Mouse (Mus musculus): ENCODE measurements around the gene Phactr1.
A peak's percentile ranks its signal among the peaks of the same experiment; 100 is the strongest.

The Phactr1 gene

DNA sequence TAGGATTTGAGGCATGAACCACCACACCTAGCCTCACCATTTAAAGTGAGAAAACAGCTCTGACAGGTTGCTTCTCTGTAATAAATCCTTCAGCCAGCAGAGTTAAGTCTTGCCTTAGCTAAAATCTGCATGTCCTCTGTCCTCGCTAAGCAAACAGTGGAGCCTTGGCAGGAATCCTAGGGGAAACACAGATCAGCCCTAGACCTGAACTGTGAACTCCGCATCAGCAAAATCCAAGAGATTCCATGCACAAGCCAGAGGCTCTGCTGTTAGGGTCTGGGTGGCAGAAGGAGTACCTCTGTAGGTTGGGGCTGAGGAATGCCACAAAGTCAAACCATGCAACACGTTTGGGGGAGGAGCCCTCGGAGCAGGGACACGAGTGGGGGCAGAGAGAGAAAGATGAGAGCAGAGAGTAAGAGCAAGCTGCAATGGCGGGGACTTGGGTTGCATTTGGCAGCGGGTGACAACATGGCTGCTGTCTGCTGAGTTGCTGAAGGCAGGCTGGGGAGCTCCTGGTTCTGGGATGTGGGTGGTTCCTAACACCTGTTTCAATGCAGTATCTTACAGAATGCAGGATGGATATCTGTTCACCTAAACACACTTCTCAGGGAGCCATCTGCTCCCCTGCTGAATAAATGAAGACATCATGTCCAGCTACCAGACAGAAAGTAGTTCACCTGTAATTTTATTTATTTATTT lies 464.4 kb downstream of the Phactr1 start:
- no peak for DNase-seq

DNA sequence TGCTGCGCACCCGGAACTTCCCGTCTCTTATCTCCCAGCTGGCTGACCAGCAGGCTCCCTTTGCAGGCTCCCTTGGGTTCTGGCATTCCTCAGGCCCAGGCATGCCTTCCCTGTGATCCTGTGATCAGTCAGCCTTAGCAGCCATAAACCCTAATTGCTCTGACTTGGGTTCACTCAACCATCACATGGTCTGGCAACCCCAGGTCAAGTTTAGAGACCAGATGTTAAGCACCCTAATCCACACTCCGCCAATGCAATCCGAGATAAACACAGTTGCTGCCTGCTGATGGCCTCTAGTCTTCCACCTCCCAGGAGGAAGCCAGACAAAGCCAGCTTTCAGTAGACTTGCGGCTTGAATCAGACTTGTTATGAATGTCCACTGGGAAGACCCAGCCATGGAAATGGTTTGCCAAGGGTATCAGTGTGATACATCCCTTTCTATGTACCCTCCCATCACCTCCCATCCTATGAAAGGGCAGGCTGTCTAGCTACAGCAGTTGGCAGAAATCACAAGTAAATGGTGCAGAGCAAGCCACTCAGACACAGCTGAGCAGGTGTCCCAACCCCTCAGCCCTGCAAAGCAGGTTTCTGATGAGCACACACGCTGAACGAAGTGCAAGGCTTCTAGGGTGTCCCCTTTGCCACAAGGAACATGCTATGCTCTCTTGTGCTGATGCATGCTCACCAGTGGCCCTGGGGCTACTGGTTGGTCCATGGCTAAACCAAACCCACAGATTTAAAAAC lies 466.3 kb downstream of the Phactr1 start:
- peak; percentile 69 to 80 for DNase-seq

DNA sequence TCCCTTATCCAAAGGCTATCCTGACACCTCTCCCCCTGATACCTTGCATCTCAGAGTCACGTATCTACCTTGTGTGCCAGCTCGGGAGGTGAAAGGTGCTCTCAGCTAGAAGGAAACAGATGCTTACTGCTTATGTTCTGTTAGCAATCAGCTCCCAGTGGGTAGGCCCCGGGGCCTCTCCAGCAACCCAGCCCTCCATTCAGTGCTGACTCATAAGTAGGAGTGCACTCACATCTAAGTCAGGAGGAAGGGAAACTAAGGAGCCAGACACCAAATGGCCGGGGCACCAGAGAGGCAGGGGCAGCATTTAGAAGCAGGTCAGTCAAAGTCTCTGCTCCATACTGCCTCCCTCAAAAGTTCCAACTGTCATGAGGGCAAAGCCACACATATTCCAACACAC lies 468.3 kb downstream of the Phactr1 start:
- no peak for DNase-seq

DNA sequence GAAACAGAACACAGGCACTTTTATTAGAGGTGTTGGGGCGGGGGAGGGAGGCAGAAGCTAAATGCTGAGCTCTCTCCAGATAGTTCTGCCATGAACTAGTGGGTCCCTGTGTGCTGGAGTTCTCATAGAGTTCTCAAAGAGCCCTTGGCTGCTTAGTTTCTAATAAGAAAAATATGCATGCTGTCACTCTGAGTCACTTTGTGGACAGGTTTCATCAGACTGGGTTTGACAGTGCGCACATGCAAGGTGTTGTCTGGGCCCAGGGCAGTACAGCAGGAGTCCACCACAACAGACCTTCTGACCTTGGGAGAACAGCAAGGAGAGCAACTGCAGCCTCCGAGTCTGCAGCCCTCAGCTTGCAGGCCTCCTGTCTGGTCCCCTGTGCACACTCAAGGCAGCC lies 469.2 kb downstream of the Phactr1 start:
- DNase-seq: no peak

DNA sequence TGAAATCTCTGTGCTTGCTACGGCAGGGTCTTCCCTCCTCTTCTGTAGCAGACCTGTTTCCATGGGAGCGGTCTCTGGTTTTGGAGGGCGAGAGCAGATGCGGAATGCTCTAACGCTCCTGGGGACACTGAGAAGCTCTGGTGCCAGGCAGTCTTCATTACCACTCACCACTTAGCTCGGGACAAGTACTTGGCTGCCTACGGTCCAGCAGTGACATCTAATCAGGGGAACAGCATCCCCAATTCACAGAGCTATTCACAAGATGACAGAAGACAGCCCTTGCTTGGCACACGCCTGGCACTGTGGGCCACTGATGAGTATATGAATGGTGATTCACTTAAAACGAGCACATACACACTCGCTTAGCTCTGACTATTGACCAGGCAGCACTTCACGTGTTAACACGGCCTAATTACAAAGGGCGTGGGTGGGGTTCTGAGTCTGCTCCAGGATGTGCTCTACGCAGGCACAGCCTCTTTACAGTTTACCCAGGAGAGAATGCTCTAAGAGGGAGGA lies 471.6 kb downstream of the Phactr1 start:
- DNase-seq: no peak

DNA sequence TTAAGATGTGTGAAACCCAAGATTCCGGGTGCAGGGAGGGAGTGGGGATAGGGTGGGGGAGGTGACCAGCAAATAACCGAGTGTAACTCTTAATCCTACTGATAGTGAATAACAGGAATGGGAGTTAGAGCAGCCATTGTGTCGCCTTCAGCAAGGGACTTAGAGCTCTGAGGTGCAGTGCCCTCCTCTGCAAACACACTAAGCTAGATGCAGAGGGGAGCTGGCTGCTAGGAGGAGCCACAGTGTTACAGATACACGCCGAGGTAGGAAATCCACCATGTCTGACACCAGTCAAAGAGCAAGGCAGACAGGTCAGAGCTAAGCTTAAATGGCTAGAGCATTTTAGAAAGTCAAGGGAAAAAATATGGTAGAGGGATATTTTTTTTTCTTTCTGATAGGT lies 476.9 kb downstream of the Phactr1 start:
- DNase-seq: no peak

DNA sequence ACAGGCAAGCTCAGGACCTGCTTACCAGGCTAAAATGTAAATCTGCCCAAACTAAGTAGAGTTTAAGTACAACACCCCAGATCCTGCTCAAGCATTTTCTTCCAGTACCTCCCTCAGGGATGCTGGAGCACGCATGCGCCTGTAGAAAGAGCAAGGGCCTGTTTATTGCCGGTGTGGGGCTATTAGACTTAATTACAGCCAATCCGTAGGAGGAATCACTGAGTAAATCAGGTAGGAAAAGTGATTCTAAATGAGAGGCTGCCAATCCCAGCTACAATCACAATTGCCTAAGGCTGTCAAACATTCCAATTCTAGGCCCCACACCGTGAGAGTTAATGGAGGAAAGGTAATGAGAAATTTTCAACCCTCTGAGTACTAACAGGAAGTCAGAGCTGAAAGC lies 477.9 kb downstream of the Phactr1 start:
- peak; percentile 35 to 71 for DNase-seq

DNA sequence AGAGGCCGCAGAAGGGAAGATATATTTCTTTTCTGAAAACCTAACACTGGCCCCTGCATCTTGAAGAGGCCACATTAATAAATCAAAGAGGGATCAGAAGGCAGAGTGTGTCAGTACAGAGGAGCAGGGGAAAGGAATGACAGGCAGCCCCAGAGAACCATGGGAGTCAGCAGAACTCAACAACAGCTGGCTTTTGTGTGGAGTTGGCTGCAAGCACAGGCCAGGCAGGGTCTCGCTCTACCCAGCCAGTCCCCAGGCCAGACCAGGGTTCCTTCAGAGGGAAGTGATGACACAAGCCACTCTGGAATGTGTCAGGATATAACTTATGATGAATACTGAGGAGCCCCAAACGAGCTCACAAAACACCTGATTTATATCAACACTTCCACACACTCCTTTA lies 479.0 kb downstream of the Phactr1 start:
- peak in 1 of 2 experiments; percentile 15 for DNase-seq

DNA sequence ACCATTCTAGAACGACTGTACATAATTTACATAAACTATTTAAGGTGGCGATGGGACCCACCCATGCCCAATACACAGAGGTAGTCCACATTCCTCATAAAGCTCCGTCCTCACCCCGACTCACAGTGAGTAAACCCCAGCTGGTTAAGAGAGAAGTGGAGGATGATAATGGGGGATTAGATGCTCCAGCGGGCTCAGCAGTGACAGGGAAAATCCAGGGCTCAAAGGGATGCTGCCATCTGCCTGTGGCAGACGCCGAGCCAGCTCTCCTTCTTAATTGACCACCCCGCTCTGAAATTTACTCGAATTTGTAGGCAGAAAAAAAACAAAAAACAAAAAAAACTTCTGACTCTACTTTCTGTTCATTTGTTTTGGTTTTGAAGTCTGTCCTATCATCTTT lies 487.3 kb downstream of the Phactr1 start:
- DNase-seq: no peak

DNA sequence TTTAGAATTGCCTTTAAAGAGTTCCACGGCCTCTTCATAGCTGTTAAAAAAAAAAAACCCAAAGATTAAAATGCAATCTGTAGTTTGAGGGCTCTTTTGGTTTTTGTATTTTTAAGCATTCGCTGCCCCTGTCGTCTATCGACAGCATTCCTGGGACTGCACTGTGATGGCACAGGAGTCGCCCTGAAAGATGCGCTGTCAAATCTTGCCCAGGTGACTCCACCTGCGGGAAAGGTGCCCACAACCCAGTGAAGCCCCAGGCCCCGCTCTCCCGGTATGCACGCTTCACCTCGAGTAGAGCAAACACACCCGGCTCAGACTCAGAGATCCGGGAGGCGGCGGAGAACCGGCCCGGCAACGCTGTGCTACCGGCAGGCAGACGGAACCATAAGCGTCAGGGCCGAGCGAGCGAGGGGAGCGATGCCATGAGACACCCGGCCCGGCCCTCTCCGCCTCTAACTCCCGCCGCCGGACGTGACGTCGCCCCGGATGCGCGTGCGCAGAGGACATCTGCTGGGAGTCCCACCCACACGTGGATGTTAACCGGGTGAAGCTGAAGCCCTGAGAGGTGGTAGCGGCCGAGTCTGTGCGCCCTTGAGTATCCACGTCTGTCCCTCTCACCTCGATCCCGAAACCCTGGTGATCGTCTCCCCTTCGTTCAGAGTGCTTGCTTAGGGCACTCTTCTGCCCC lies 490.7 kb downstream of the Phactr1 start, which contains the start of gene Tbc1d7:
TSS of gene Tbc1d7 (minus strand) at position 482 of the 691 bp plus-strand sequence.
- peak; percentile 96 to 97 for DNase-seq

DNA sequence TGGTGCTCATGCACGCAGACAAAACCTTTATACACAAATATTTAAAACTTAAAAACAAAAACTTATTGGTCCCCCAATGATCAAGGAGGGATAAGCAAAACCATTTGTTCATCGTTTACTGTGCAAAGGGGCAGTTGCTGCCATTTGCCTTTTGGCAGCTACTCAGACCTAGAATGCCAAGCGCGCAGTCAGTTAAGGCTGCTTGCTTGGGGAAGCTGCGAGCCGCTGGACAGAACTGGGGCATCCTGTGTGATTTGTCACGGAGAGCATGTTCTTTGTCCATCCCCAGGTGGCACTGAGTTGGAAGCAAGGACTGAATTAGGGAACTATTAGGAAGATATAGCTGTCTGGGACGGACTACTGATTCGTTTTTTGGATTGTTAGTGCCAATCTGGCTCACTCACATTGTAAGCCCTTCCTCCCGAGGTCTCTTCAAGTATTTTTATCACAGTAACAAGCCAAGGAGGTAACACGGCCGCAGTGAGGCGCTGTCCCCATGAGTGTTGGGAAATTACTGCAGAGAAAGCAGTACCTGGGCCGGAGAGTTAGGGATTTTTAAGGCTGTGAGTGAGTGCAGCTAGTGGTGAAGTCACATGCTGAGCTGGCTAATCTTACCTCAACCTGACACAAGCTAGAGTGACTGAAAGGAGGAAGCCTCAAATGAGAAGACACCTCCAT lies 491.8 kb downstream of the Phactr1 start:
- peak in 1 of 2 experiments; percentile 21 for DNase-seq

DNA sequence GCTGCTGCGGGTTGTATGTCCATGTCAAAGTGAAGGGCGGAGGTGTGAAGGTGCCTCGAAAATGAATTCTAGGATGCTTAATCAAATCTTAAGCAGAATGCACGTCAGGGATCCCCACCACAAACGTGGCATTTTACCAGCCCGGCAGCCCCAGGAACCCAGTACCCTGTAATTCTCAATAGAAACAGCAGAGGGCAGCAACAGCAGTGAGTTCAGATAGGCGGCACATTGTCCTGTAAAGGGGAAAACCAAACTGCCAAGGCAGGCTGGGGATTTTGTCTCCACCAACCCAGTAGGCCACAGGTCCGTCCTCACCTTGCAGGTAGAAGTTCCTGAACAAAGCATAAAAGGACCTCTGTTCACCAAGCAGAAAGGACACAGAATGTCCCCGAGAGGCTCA lies 492.8 kb downstream of the Phactr1 start:
- peak; percentile 67 to 83 for DNase-seq

DNA sequence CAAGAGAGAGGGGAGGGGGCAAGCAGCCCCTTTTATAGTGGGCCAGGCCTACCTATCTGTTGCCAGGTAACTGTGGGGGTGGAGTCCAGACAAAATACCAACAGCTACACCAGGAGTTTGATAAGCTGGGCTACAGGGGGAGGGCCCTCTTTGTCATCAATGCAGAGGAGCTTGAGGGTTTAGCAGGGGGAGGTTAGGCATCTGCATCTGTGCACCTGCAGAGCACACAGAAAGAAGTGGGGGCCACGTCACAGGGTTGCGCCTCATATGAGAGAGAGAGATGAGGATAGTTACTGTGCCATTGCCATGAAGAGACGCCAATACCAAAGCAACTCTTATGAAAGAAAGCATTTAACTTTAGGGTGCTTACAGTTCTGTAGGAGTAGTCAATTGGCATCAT lies 496.3 kb downstream of the Phactr1 start:
- no peak for DNase-seq

DNA sequence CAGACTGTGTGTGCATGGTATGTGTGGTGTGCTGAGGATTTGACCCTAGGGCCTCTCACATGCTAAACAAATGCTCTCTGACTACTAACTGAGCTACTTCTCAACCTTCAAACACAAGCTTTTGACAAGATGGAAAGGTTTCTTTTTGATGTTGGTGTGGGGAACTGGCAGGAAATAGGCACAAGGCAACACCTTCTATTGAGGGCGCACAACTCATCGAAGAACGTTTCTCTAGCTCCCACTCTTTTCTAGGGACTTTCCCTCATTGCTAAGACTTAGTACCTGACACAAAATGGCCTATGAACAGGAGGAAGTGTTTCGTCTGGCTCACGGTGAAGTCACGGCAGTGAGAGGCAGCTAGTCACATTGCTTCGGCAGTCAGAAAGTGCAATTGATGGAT lies 496.9 kb downstream of the Phactr1 start:
- DNase-seq: no peak

DNA sequence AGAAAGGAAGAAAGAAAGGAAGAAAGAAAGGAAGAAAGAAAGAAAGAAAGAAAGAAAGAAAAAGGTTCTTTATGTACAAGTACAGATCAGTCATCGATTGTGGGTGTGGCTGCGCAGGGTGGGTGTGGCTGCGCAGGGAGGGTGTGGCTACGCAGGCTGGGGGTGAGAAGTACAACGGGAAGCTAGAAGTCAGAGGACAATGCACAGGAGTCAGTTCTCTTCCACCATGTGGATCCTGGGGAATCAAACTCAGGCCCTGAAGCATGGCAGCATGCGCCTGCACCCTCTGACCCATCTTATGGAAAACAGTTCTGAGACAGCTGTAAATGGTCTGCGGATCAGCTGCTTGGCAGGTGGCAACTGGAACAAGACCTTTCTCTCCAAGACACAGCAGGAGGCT lies 500.7 kb downstream of the Phactr1 start:
- DNase-seq: no peak

DNA sequence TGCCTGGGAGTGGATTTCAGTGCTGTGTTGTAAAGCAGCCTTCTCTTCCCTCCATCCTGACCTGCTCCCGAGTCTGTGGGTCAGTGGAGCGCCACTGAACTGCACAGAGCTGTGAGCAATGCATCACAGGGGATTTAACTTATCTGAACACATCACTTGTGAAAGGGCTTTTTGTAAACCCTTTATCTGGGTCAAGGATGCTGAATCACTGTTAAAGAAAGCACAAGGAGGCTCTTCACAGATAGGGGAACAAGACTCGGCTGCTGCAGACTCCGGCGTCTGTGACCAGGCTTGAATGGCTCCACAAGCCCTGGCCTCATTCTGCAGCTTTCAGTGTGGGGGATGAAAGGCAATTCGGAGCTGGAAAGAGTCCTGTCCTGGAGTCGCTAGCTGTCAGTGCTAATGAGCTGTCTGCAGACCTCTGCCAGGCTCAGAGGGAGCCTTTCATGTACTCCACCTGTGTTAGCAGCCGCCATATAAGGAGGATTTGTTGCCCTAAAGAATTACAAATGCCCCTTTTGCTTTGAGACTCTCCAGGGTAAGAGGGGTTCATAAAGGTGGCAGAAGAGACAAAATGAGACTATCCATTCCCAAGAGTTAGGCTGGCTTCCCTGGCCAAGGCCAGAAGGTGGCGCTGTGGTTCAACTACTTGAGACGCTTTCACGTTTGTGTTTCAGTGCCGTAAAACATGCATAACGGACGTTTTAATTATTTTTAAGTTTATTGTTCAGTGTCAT lies 502.2 kb downstream of the Phactr1 start:
- peak; percentile 47 to 72 for DNase-seq

DNA sequence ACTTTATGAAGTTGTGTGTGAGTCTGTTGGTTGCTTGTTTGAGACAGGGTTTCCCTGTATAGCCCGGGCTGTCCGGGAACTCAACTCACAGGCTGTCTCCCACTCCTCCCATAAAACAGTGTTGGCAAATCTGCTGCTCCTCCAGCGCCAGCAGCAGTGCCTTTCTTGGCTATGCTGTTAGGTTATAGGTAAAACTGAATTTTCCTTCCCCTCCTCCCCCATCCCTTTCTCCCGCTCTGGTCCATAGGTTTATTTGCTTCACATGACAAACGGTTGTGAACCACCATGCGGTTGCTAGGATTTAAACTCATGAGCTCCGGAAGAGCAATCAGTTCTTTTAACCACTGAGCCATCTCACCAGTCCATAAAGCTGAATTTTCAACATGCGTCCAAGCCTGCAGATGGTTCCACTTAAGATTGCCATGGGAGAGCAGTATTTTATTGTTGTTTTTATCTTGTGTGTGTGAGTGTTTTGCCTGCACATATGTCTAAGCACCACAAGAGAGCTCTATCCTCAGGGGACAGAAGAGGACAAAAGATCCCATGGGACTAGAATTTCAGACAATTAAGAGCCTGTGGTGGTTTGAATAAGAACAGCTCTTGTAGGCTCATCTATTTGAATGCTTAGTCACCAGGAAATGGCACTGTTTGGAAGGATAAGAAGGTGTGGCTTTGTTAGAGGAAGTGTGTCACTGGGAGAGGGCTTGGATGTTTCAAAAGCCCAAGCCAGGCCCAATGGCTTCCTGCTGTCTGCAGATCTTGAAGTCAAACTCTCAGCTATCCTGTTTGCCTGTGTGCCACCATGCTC lies 503.0 kb downstream of the Phactr1 start:
- no peak for DNase-seq

DNA sequence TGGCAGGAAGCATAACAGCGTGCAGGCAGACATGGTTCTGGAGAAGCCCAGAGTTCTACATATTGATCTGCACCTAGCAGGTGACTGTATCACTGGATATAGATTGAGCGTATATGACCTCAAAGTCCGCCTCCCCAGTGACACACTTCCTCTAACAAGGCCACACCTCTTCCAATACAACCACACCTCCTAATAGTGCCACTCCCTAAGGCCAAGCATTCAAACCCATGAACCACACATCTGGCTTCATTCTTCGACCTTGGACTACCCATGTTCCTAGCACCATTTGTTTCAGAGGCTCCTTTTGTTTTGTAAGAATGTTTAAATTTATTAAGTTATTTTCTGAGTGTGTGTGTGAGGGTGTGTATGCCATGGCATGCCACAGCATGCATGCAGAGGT lies 507.3 kb downstream of the Phactr1 start:
- no peak for DNase-seq

Data from kidney, adult 8-10 months (tissue).